Mouse (Mus musculus): ENCODE measurements around the gene Shroom3.

Gene Shroom3

GRCm38 (mm10) chr5:93005815-93006341, 322.6 kb downstream of the Shroom3 start:
- no peak for DNase-seq (ENCODE audit: low read depth)

DNA sequence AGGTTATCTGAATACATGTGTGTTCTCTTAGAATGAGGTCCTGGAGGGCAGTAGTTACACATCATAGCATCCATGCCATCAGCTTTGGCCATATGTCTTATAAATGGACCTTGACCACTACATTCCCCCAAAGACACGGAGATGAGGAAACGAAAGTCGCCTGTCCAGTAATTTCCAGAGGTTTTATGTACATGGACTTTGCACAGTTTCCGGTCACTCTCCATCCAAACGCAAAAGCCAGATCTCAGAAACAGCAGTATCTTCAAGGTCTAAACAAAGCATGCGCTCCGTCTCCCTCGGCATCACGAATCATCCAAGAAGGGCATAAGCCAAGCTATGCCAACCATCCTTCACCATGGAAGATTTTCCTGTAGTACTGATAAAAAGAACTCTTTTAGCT, 325.0 kb downstream of the Shroom3 start:
- no peak for DNase-seq (ENCODE audit: low read depth)

Data from 416B (cell line).